Mouse (Mus musculus): ENCODE data around the gene Ddx10. TPM values are rescaled to one million over a fixed set of nuclear protein-coding genes. Genes with fewer than 3 reads are reported as not detected.

The Ddx10 gene
- polyA plus RNA-seq, 1 experiment from 2014 or later: 17.3 TPM

DNA sequence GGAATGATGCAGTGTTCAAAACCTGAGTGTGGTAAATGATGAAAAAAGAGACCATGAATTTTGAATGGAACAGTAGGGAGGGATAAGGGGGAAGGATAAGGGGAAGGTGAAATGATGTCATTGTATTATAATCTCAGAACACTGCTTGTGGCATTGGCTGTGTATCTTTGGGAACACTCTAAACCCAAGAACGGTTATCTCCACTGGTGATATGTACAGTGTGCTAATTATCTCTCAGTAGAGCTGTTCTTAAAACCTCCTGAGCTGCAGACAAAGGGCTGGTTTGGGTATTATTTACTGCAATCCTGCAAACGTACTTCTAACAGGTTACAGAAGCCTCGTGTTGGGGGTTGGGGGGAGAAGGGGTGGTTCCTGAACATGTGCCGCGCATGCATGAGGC, 179.7 kb downstream of the Ddx10 start:
- Histone ChIP-seq H3K4me2 (ENCODE audit: low read length) (no peak overlapping the region), H3K36me3 (ENCODE audit: control insufficient read depth, insufficient read depth, low read length) (no peaks in the 10 kb centered on the region), H3K4me3 (ENCODE audit: control insufficient read depth in 1 of 2, insufficient read depth in 1 of 2, low read depth in 1 of 2, low read length in 2 of 2) (no peak overlapping the region), H3K27me3 (ENCODE audit: control insufficient read depth, insufficient read depth, low read length) (no peaks in the 10 kb centered on the region), H3K9me3 (ENCODE audit: control insufficient read depth, low read length) (no peaks in the 10 kb centered on the region), H3K27ac (replicated peaks in 1 of 2; ENCODE audit: control insufficient read depth in 1 of 2, insufficient read depth in 1 of 2, low read depth in 2 of 2, low read length in 2 of 2) (no peak overlapping the region), H3K4me1 (ENCODE audit: control insufficient read depth in 2 of 2, insufficient read depth in 2 of 2, low read length in 2 of 2) (peaks cover 5 to 17% of the 10 kb centered on the region in 2 experiments; a peak in 3 of 4 replicates), H3K9ac (ENCODE audit: low read length) (no peak overlapping the region)
- no peak for ATAC-seq (ENCODE audit: insufficient number of reproducible peaks, insufficient read depth, low FRiP score, low read depth)
- WGBS: 66% methylated on average over 5 of the region's 5 CpGs

DNA sequence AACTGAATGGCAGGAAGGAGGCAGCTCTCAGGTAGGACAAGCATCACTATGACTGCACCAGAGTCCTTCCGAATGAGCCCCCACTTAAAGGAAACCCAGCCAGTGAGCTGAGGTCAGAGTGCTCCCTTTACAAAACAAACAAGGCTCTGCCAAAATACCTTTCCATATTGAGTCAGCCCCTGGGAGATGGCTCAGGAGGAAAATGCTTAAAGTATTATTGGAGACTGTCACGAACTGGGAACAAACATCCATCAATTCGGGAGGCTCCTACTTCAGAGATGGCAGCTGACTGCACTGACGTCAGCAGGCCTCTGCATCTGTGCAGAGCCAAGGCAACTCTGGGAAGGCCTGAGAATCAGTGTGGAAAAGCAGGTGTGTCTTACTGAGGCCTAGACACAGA, 181.4 kb downstream of the Ddx10 start:
- H3K9me3 ChIP-seq (ENCODE audit: control insufficient read depth, low read length): 0 out of 2 replicates have a peak, but pooled peaks cover 4% of the 10 kb centered on the region
- H3K27ac ChIP-seq (replicated peaks in 1 of 2; ENCODE audit: control insufficient read depth in 1 of 2, insufficient read depth in 1 of 2, low read depth in 2 of 2, low read length in 2 of 2): no peak overlapping the region
- no peak overlapping the region for H3K9ac ChIP-seq (ENCODE audit: low read length)
- H3K27me3 ChIP-seq (ENCODE audit: control insufficient read depth, insufficient read depth, low read length): no peaks in the 10 kb centered on the region
- H3K4me2 ChIP-seq (ENCODE audit: low read length): no peak overlapping the region
- H3K36me3 ChIP-seq (ENCODE audit: control insufficient read depth, insufficient read depth, low read length): no peaks in the 10 kb centered on the region
- 60% methylated on average over 4 of the region's 4 CpGs for WGBS
- no peak for ATAC-seq (ENCODE audit: insufficient number of reproducible peaks, insufficient read depth, low FRiP score, low read depth)
- H3K4me1 ChIP-seq (ENCODE audit: control insufficient read depth in 2 of 2, insufficient read depth in 2 of 2, low read length in 2 of 2): peaks cover 5 to 16% of the 10 kb centered on the region in 2 experiments; a peak in 2 of 4 replicates
- no peak overlapping the region for H3K4me3 ChIP-seq (ENCODE audit: control insufficient read depth in 1 of 2, insufficient read depth in 1 of 2, low read depth in 1 of 2, low read length in 2 of 2)

- WGBS: 28% methylated on average over 2 of the region's 2 CpGs
- no peak for ATAC-seq (ENCODE audit: insufficient number of reproducible peaks, insufficient read depth, low FRiP score, low read depth)
- Histone ChIP-seq H3K4me2 (ENCODE audit: low read length) (no peak overlapping the region), H3K36me3 (ENCODE audit: control insufficient read depth, insufficient read depth, low read length) (no peaks in the 10 kb centered on the region), H3K27me3 (ENCODE audit: control insufficient read depth, insufficient read depth, low read length) (no peaks in the 10 kb centered on the region), H3K9ac (ENCODE audit: low read length) (no peak overlapping the region), H3K27ac (replicated peaks in 1 of 2; ENCODE audit: control insufficient read depth in 1 of 2, insufficient read depth in 1 of 2, low read depth in 2 of 2, low read length in 2 of 2) (peak overlapping the region; percentile 77 to 82), H3K9me3 (ENCODE audit: control insufficient read depth, low read length) (0 out of 2 replicates have a peak, but pooled peaks cover 4% of the 10 kb centered on the region), H3K4me3 (ENCODE audit: control insufficient read depth in 1 of 2, insufficient read depth in 1 of 2, low read depth in 1 of 2, low read length in 2 of 2) (no peak overlapping the region), H3K4me1 (ENCODE audit: control insufficient read depth in 2 of 2, insufficient read depth in 2 of 2, low read length in 2 of 2) (peaks cover 5 to 16% of the 10 kb centered on the region in 2 experiments; a peak in 2 of 4 replicates)
These were observed 182.8 kb downstream of the Ddx10 start for GRCm38 (mm10) chr9:53065028-53065427.

- H3K27me3 ChIP-seq (ENCODE audit: control insufficient read depth, insufficient read depth, low read length): no peaks in the 10 kb centered on the region
- peak overlapping the region; percentile 77 to 82; a peak in 3 of 4 replicates for H3K27ac ChIP-seq (replicated peaks in 1 of 2; ENCODE audit: control insufficient read depth in 1 of 2, insufficient read depth in 1 of 2, low read depth in 2 of 2, low read length in 2 of 2)
- H3K4me1 ChIP-seq (ENCODE audit: control insufficient read depth in 2 of 2, insufficient read depth in 2 of 2, low read length in 2 of 2): peaks cover 5 to 16% of the 10 kb centered on the region in 2 experiments; a peak in 2 of 4 replicates
- H3K4me3 ChIP-seq (ENCODE audit: control insufficient read depth in 1 of 2, insufficient read depth in 1 of 2, low read depth in 1 of 2, low read length in 2 of 2): no peak overlapping the region
- no peak overlapping the region for H3K9ac ChIP-seq (ENCODE audit: low read length)
- no peaks in the 10 kb centered on the region for H3K36me3 ChIP-seq (ENCODE audit: control insufficient read depth, insufficient read depth, low read length)
- 0 out of 2 replicates have a peak, but pooled peaks cover 4% of the 10 kb centered on the region for H3K9me3 ChIP-seq (ENCODE audit: control insufficient read depth, low read length)
- 31% methylated on average over 6 of the region's 6 CpGs for WGBS
- no peak overlapping the region for H3K4me2 ChIP-seq (ENCODE audit: low read length)
- ATAC-seq (ENCODE audit: insufficient number of reproducible peaks, insufficient read depth, low FRiP score, low read depth): peak; percentile 68; the same call in 1 of the 2 replicates
These were observed 183.3 kb downstream of the Ddx10 start for GRCm38 (mm10) chr9:53064531-53064930.

- Histone ChIP-seq H3K4me1 (ENCODE audit: control insufficient read depth in 2 of 2, insufficient read depth in 2 of 2, low read length in 2 of 2) (peaks cover 4 to 12% of the 10 kb centered on the region in 2 experiments; a peak in 3 of 4 replicates), H3K9ac (ENCODE audit: low read length) (no peak overlapping the region), H3K27ac (replicated peaks in 1 of 2; ENCODE audit: control insufficient read depth in 1 of 2, insufficient read depth in 1 of 2, low read depth in 2 of 2, low read length in 2 of 2) (peak overlapping the region in 1 of 2 experiments; percentile 64; a peak in 2 of 4 replicates), H3K27me3 (ENCODE audit: control insufficient read depth, insufficient read depth, low read length) (no peaks in the 10 kb centered on the region), H3K4me2 (ENCODE audit: low read length) (peak overlapping the region; percentile 33; the same call in 1 of the 2 replicates), H3K9me3 (ENCODE audit: control insufficient read depth, low read length) (0 out of 2 replicates have a peak, but pooled peaks cover 2% of the 10 kb centered on the region), H3K36me3 (ENCODE audit: control insufficient read depth, insufficient read depth, low read length) (no peaks in the 10 kb centered on the region), H3K4me3 (ENCODE audit: control insufficient read depth in 1 of 2, insufficient read depth in 1 of 2, low read depth in 1 of 2, low read length in 2 of 2) (no peak overlapping the region)
- ATAC-seq (ENCODE audit: insufficient number of reproducible peaks, insufficient read depth, low FRiP score, low read depth): no peak
- WGBS: 44% methylated on average over 3 of the region's 3 CpGs
These were observed 192.5 kb downstream of the Ddx10 start for GRCm38 (mm10) chr9:53055306-53055705.

Other genes starting within 250 kb of the Ddx10 start
- 0.22 and 0.39 TPM in 2 replicates for gene Exph5, start 53.6 kb upstream of the Ddx10 start, polyA plus RNA-seq (2014; fragmentation: Nextera tagmentation; extraction: Ambion mirVana)
- 24.5 and 26.3 TPM in 2 replicates for gene Kdelc2, start 136.0 kb upstream of the Ddx10 start, polyA plus RNA-seq (2014; fragmentation: Nextera tagmentation; extraction: Ambion mirVana)
- gene 4930550C14Rik, start 154.3 kb upstream of the Ddx10 start, polyA plus RNA-seq (2014; fragmentation: Nextera tagmentation; extraction: Ambion mirVana): 0.34 and 0.77 TPM in 2 replicates

Data from heart, embryonic 14.5 days (tissue).